Mouse (Mus musculus): ENCODE results near the gene Baz1b. TPM values are rescaled to one million over a fixed set of nuclear protein-coding genes. Genes with fewer than 3 reads are reported as not detected.

Gene Baz1b
- polyA plus RNA-seq, 1 experiment from 2014 or later = 70.9 TPM

- WGBS = 73% methylated on average over 6 of the region's 6 CpGs
- DNase-seq (no peak), ATAC-seq (ENCODE audit: insufficient read depth) (no peak)
- Histone ChIP-seq H3K27ac (ENCODE audit: low read depth) (no peak overlapping the region), H3K9me3 (ENCODE audit: low read depth, low read length) (no peaks in the 10 kb centered on the region), H3K27me3 (ENCODE audit: insufficient read depth, low read length) (no peaks in the 10 kb centered on the region), H3K4me1 (ENCODE audit: insufficient read depth) (no peaks in the 10 kb centered on the region), H3K4me2 (no peak overlapping the region), H3K9ac (no peak overlapping the region), H3K4me3 (ENCODE audit: low read depth, low read length) (no peak overlapping the region), H3K36me3 (ENCODE audit: insufficient read depth) (no peaks in the 10 kb centered on the region)
- TF ChIP-seq CTCF (IDR thresholded peaks at IDR 0.05; ENCODE audit: low read depth) = no peak
These were observed 103.6 kb downstream of the Baz1b start for GRCm38 (mm10) chr5:135290703-135291102.

GRCm38 (mm10) chr5:135291193-135291592 is 104.1 kb downstream of the Baz1b start:
- H3K4me2 ChIP-seq = no peak overlapping the region
- no peak overlapping the region for H3K9ac ChIP-seq
- no peak overlapping the region for H3K4me3 ChIP-seq (ENCODE audit: low read depth, low read length)
- WGBS = 46% methylated on average over 4 of the region's 4 CpGs
- no peak for DNase-seq
- no peaks in the 10 kb centered on the region for H3K4me1 ChIP-seq (ENCODE audit: insufficient read depth)
- no peak overlapping the region for H3K27ac ChIP-seq (ENCODE audit: low read depth)
- H3K27me3 ChIP-seq (ENCODE audit: insufficient read depth, low read length) = no peaks in the 10 kb centered on the region
- no peaks in the 10 kb centered on the region for H3K9me3 ChIP-seq (ENCODE audit: low read depth, low read length)
- H3K36me3 ChIP-seq (ENCODE audit: insufficient read depth) = no peaks in the 10 kb centered on the region
- no peak for TF ChIP-seq CTCF (IDR thresholded peaks at IDR 0.05; ENCODE audit: low read depth)
- ATAC-seq (ENCODE audit: insufficient read depth) = no peak

- Histone ChIP-seq H3K4me3 (ENCODE audit: low read depth, low read length) (no peak overlapping the region), H3K4me2 (no peak overlapping the region), H3K9ac (no peak overlapping the region), H3K27me3 (ENCODE audit: insufficient read depth, low read length) (no peaks in the 10 kb centered on the region), H3K9me3 (ENCODE audit: low read depth, low read length) (no peaks in the 10 kb centered on the region), H3K36me3 (ENCODE audit: insufficient read depth) (no peaks in the 10 kb centered on the region), H3K4me1 (ENCODE audit: insufficient read depth) (no peaks in the 10 kb centered on the region), H3K27ac (ENCODE audit: low read depth) (no peak overlapping the region)
- WGBS = 78% methylated on average over 2 of the region's 2 CpGs
- TF ChIP-seq CTCF (IDR thresholded peaks at IDR 0.05; ENCODE audit: low read depth) = no peak
- no peak for DNase-seq
- no peak for ATAC-seq (ENCODE audit: insufficient read depth)
These were observed 104.9 kb downstream of the Baz1b start for GRCm38 (mm10) chr5:135292001-135292400.

Small RNAs within 50 kb of the gene (microRNA-seq; reads per million reads assigned to microRNA genes)
- gene Gm25315 (ENCODE audit: borderline number of aligned reads) = not detected

Other genes starting within 250 kb of the Baz1b start
- 41.9 and 42.4 TPM in 2 replicates for gene Cldn4, start 240.3 kb upstream of the Baz1b start, polyA plus RNA-seq (2014; fragmentation: Nextera tagmentation; extraction: Ambion mirVana)
- gene Cldn3, start 201.1 kb upstream of the Baz1b start, polyA plus RNA-seq (2014; fragmentation: Nextera tagmentation; extraction: Ambion mirVana) = 137 and 139 TPM in 2 replicates
- gene Abhd11, start 178.1 kb upstream of the Baz1b start, polyA plus RNA-seq (2014; fragmentation: Nextera tagmentation; extraction: Ambion mirVana) = 60.0 and 71.0 TPM in 2 replicates
- 13.2 and 14.5 TPM in 2 replicates for gene Stx1a, start 163.8 kb upstream of the Baz1b start, polyA plus RNA-seq (2014; fragmentation: Nextera tagmentation; extraction: Ambion mirVana)
- 31.9 and 33.2 TPM in 2 replicates for gene Dnajc30, start 123.1 kb upstream of the Baz1b start, polyA plus RNA-seq (2014; fragmentation: Nextera tagmentation; extraction: Ambion mirVana)
- 102 and 116 TPM in 2 replicates for gene Bud23, start 122.3 kb upstream of the Baz1b start, polyA plus RNA-seq (2014; fragmentation: Nextera tagmentation; extraction: Ambion mirVana)
- 5.6 and 7.1 TPM in 2 replicates for gene Vps37d, start 109.0 kb upstream of the Baz1b start, polyA plus RNA-seq (2014; fragmentation: Nextera tagmentation; extraction: Ambion mirVana)
- 2.1 and 2.5 TPM in 2 replicates for gene Mlxipl, start 97.4 kb upstream of the Baz1b start, polyA plus RNA-seq (2014; fragmentation: Nextera tagmentation; extraction: Ambion mirVana)
- 22.5 and 25.8 TPM in 2 replicates for gene Tbl2, start 37.6 kb upstream of the Baz1b start, polyA plus RNA-seq (2014; fragmentation: Nextera tagmentation; extraction: Ambion mirVana)
- 50.2 and 52.0 TPM in 2 replicates for gene Bcl7b, start 19.0 kb upstream of the Baz1b start, polyA plus RNA-seq (2014; fragmentation: Nextera tagmentation; extraction: Ambion mirVana)
- 0.43 and 0.65 TPM in 2 replicates for gene Fzd9, start 64.0 kb downstream of the Baz1b start, polyA plus RNA-seq (2014; fragmentation: Nextera tagmentation; extraction: Ambion mirVana)
- 0.15 TPM in 1 of 2 replicates, not detected in the other for gene Fkbp6, start 162.8 kb downstream of the Baz1b start, polyA plus RNA-seq (2014; fragmentation: Nextera tagmentation; extraction: Ambion mirVana)
- not detected in 2 replicates for gene Trim50, start 166.0 kb downstream of the Baz1b start, polyA plus RNA-seq (2014; fragmentation: Nextera tagmentation; extraction: Ambion mirVana)
- gene Nsun5, start 182.7 kb downstream of the Baz1b start, polyA plus RNA-seq (2014; fragmentation: Nextera tagmentation; extraction: Ambion mirVana) = 26.7 and 30.7 TPM in 2 replicates
- 18.9 and 19.1 TPM in 2 replicates for gene Pom121, start 207.3 kb downstream of the Baz1b start, polyA plus RNA-seq (2014; fragmentation: Nextera tagmentation; extraction: Ambion mirVana)